Mouse (Mus musculus): ENCODE results near the gene Prkar1b. TPM values are rescaled to one million over a fixed set of nuclear protein-coding genes. Genes with fewer than 3 reads are reported as not detected.

The Prkar1b gene
- polyA plus RNA-seq, 2 experiments from 2014 or later = 2.6 to 5.4 TPM

DNA sequence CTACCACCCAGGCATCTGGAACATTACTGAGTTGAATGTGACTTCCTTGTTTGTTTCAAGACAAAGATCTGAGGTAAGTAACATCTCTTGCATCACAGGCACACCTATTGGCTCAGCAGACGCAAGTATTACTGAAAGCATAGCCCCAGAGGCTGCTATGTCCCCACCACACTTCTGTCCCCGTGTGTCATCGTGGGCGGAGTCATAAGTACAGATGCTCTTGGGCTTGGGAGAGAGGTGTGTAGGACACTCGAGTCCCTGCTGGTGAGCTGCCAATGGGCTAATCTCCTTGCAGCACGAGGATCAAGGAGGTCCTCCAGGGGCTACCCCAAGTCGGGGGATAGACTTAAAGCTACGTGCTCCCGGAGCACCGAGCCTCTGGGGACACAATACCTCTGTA, 96.6 kb downstream of the Prkar1b start:
- no peak for ATAC-seq

- ATAC-seq = no peak
Measured at GRCm38 (mm10) chr5:139051276-139051675, 98.5 kb downstream of the Prkar1b start.

- ATAC-seq = no peak
Measured at GRCm38 (mm10) chr5:139049367-139049766, 100.4 kb downstream of the Prkar1b start.

DNA sequence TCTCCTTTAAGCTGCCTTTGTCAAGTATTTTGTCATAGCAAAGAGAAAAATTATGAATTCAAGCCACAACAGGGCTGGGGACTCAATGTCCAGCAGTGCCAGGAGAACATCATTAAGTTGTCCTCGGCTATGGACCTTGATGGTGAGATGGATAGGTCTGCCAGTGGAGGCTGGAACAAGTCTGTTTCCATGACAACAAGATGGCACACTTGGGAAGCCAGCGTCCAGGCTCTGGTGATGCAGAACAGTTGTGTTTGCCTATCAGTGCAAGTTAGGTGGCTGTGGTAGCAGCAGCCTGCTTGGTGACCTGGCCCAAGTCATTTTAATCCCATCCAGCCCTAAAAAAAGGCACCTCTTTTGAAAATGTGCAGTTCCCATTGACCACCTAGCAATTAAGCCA, 102.6 kb downstream of the Prkar1b start:
- ATAC-seq = no peak

GRCm38 (mm10) chr5:139046636-139047035, 103.2 kb downstream of the Prkar1b start:
- no peak for ATAC-seq

GRCm38 (mm10) chr5:139043546-139043945, 106.3 kb downstream of the Prkar1b start:
- no peak for ATAC-seq

DNA sequence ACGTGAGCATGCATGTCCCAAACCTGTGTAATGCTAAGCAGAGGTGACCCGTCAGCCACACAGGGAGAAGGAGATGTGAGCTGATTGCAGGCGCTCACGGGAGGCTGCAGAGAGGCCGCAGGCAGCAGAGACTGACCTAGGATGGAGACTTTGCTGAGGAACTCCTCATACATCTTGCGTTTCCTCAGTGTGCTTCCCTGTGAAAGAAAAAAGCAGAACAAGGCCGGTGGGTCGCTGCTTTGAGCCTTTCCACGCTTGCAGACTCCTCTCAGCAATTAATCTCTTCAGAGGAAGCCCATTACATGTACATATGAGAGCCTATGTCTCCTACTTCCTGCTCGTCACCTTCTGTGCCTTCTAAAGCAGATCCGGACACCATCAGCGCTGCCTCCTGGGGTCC, 107.5 kb downstream of the Prkar1b start:
- ATAC-seq = no peak

- ATAC-seq = no peak
Measured at GRCm38 (mm10) chr5:139035171-139035570, 114.6 kb downstream of the Prkar1b start.

DNA sequence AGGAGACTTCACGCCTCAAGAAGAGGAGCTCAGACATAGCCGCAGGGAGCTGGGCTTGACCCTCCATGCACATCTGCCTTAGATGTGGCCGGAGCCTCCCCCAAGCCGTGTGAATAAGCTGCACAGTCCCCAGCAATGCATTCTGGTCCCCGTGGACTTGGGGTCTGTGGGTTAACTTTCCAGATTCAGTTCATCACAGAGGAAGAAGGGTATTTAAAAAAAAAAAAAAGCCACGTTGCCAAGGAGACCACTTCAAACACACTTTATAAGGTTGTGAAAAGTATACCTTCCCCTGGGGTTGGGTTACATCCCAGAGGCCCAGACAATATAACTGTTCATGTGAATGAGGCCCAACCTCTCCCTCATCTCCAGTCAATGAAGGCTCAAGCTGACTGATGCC, 115.1 kb downstream of the Prkar1b start:
- no peak for ATAC-seq

GRCm38 (mm10) chr5:139033406-139034317, 116.1 kb downstream of the Prkar1b start:
- no peak for ATAC-seq

GRCm38 (mm10) chr5:139027603-139028002, 122.2 kb downstream of the Prkar1b start:
- no peak for ATAC-seq

DNA sequence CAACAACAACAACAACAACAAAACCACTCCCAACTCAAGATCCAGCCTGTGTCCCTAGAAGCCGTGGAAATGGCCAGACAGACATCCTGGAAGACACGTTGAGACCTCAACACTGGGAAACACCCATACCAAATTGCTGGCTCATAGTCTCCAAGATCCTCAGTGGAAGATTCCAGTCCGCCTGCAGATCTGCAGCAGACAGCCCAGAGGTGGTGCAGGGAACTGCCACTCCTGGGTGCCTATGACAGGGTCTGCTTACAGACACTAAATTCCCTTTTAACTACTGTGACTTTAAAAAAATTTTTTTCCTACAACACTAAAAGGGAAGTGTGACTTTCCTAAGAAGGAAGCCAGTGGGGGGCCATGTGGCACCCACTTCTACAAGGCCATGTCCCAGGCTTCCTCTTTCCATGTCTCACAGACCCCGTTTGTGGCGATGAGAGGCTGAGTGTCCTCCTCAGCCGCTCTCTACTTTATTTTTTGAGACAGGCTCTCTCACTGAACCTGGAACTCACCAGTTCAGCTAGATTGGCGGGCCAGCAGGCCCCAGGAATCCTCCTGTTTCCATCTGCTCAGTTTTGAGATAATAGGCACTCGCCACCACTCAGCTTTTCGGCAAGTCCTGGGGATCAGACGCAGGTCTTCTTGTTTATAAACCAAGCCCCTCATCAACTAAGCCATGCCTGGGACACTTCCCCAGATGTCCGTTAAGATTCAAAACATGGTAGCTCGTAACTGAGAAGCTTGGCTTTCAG, 125.3 kb downstream of the Prkar1b start:
- no peak for ATAC-seq

DNA sequence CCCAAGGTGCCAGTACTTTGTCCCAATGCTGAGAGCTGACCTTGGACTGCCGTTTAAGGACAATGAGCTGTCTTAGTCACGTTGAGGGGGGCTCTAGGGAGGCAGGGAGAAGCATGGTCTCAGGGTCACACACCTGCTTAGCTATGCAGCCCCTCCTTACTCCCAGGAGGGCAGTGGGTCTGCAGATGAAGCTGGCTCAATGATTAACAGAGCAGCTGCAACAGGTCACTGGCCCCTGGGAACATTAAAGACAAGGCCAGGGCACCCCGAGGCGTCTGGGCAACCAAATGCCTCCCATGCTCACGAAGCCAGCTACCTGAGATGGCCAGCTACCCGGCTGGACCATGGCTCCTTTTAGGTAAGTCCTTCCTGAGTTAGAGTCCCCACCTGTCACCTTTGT, 129.2 kb downstream of the Prkar1b start:
- no peak for ATAC-seq

DNA sequence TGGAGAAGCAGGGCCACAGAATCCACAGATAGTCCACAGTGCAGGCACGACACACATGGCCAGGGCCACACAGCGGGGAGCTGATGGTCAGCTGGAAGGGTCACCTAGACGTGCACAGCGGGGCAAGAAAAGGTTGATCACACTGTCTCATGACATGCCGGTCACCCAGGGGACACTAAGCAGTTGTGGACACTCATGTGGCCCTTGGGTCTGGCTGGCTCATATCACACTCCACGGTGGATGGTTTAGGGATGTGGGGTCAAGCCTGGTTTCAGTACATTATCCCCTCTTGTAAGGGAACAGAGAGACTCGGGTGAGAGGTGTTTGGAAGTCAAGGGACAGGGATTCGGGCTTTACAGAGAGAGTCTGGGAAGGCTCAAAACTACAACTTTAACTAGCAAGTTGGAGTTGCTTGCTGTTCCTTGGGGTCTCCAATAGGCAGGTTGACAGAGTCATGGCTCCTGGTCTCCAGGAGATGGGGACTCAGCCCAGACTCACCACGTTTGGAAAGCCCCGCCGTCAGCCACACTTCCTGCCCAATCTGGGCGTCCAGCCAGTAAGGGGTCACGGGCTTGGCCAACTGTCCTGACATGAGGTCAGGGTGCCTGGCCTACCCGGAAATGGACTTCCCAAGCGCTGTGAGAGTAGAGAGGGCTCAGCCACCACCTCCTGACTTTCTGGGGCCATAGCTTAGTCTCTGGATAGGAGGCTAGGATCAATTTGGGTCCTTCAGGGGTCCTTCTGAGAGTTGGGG, 132.3 kb downstream of the Prkar1b start:
- no peak for ATAC-seq

DNA sequence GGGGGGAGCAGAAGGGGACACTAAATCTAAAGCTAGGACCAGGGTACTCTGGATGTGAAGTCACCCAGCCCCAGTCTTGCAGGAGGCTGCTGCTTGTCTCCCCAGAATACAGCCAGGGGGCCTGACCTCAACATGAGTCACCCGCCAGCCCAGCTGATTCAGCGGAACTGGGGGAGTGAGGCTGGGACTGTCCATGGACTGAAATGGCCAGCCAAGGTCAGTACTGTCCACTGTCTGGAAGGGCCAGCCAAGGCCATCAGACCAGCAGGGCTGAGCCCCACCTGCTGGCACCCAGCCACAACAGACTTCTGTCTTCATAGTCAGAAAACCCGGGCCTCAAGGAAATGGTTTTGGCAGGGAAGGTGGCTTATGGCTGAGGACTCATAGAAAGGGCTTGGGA, 134.7 kb downstream of the Prkar1b start:
- ATAC-seq = no peak

GRCm38 (mm10) chr5:139010649-139011048, 139.2 kb downstream of the Prkar1b start:
- no peak for ATAC-seq

- ATAC-seq = no peak
Measured at GRCm38 (mm10) chr5:139007141-139007775, 142.5 kb downstream of the Prkar1b start.

DNA sequence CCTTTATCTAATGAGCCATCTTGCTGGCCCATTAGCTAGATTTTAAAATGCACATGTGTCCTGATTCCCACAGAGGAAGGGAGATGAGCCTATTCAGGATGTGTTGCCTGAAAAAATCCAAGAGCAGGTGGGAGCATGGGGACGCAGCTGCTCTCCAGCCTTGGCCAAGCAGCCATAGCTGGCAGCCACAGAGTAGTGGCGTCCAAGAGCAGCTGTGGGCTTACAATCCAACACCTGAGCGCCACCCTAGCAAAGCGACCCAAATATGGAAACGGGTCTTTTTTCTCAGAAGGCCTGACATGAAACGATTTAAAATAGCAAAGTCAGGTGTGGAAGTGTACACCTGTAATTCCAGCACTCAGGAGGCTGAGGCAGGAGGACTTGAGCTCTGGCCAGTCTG, 145.2 kb downstream of the Prkar1b start:
- ATAC-seq = no peak

DNA sequence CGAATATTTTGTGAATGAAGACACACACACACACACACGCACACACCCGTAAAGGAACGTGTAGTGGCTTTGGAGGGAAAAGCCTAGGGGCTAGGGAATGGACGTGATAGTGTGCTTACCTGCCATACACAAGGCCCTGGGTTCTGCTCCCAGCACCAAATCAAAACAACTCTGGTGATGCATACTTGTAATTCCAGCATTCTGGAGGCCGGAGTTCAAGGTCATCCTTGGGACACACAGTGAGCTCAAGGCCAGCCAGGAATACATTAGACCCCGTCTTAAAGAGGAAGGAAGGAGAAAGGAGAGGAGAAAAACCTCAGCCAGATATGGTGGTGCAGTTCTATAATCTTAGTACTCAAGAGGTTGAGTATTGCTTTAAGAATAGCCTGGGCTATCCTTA, 150.1 kb downstream of the Prkar1b start:
- no peak for ATAC-seq

- ATAC-seq = no peak
Measured at GRCm38 (mm10) chr5:138997936-138998580, 151.7 kb downstream of the Prkar1b start.

DNA sequence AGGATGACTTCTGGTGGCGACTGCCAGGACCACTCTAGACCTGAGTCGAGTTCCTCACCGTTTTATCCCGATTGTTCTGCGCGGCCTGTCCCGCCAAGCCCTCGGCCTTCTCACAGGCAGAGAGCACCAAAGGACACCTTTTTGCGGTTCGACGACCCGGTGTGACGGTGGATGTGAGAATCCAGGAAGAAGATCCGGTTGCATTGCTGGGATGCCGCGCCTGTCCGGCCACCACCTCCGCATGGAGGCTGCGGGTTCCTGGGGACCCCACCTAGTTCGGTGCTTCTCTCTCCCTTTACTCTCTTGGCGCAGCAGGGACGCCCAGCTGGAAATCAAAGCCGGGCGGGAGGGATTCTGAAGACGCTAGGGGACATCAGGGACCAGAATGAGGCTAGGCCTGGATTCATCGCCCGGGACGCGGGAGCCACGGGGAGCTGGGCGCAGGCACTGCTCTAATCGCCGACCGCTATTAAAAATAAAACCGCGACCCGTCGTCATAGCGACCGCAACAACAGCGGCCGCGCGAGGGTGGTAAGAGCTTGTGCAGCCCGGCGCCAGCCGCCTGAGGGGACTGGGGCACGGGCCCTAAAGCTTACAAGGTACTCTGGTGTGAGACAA, 152.5 kb downstream of the Prkar1b start, which contains the start of gene Pdgfa:
Gene Pdgfa, minus strand, starts transcription at position 200 of the 618 bp plus-strand sequence.
- no peak for ATAC-seq

Measured in activated CD4-positive, CD25-positive, alpha-beta regulatory T cell, adult 4 months (primary cell).